Mouse (Mus musculus) bone marrow, adult 2 months (tissue): Measurements from ENCODE around the gene Pdss2. TPM values are rescaled to one million over a fixed set of nuclear protein-coding genes. Genes with fewer than 3 reads are reported as not detected.
"Not testable (repeated sequence)": the region's sequence is repeated elsewhere in the genome, so short reads cannot be mapped to it uniquely, and the experiment has no call there.

Experiments
- H3K27ac ChIP-seq: fragments of 200-500 bp; 2 replicates; pipeline ENCODE4 v1.5.1; 2012; ENCODE audit warnings: low read depth, mild to moderate bottlenecking, control low read depth, inconsistent platforms, low read length; ENCODE audit not compliant: control insufficient read depth, poor library complexity, insufficient read depth
- H3K4me1 ChIP-seq: fragments of 200-500 bp; 2 replicates; pipeline ENCODE4 v1.6.1; 2011; ENCODE audit warnings: low read length; ENCODE audit not compliant: control insufficient read depth, insufficient read depth
- H3K4me3 ChIP-seq: fragments of 200-500 bp; replicated peaks from 2 replicates; pipeline ENCODE3; 2011; ENCODE audit warnings: mild to moderate bottlenecking, low read depth, low read length, control low read depth; ENCODE audit not compliant: control insufficient read depth
- CTCF ChIP-seq: fragments of 200-500 bp; IDR thresholded peaks from 2 replicates; pipeline ENCODE4 v1.5.1; 2011; ENCODE audit warnings: low read length, control low read depth; ENCODE audit not compliant: control insufficient read depth, insufficient read depth
- POLR2A ChIP-seq: fragments of 200-500 bp; IDR thresholded peaks from 2 replicates; pipeline ENCODE4 v1.6.1; 2011; ENCODE audit warnings: low read depth, mild to moderate bottlenecking, control low read depth, low read length, borderline replicate concordance; ENCODE audit not compliant: control insufficient read depth
- WGBS: fragments of 180-500 bp; shearing (Covaris S2); methylation state at CpG from one replicate; pipeline ENCODE4 v1.1.7; 2018; 5-methylcytosine and 5-hydroxymethylcytosine counted together
- polyA plus RNA-seq: library from polyadenylated mRNA; stranded (reverse); fragments of >200 nt; gene quantifications from 2 replicates; pipeline ENCODE4 v1.2.4, GENCODE M21; 2011; ENCODE audit warnings: low replicate concordance; ENCODE audit not compliant: missing spikeins, insufficient read depth, insufficient read length

Gene Pdss2
- polyA plus RNA-seq, 1 experiment, result 10.9 TPM

GRCm38 (mm10) chr10:43252324-43252723 lies 31.0 kb downstream of the Pdss2 start:
- no peak for TF ChIP-seq POLR2A
- no peak for TF ChIP-seq CTCF
- WGBS, result 64% methylated on average over 4 of the region's 4 CpGs
- Histone ChIP-seq H3K4me1 (no peaks in the 10 kb centered on the region; the same call in 1 of the 2 replicates), H3K27ac (no peak overlapping the region), H3K4me3 (no peak overlapping the region)

- not testable (repeated sequence) for H3K4me1 ChIP-seq, H3K4me3 ChIP-seq, H3K27ac ChIP-seq
- WGBS, result no CpG with 5 or more reads among the region's 1 CpGs
These were observed 35.7 kb downstream of the Pdss2 start for GRCm38 (mm10) chr10:43256965-43257364.

GRCm38 (mm10) chr10:43257500-43257899 lies 36.2 kb downstream of the Pdss2 start:
- H3K4me1 ChIP-seq, H3K4me3 ChIP-seq, H3K27ac ChIP-seq: not testable (repeated sequence)
- WGBS, result 59% methylated on average over 8 of the region's 8 CpGs

- no peak overlapping the region for H3K27ac ChIP-seq
These were observed 50.0 kb downstream of the Pdss2 start for GRCm38 (mm10) chr10:43271318-43271717.

DNA sequence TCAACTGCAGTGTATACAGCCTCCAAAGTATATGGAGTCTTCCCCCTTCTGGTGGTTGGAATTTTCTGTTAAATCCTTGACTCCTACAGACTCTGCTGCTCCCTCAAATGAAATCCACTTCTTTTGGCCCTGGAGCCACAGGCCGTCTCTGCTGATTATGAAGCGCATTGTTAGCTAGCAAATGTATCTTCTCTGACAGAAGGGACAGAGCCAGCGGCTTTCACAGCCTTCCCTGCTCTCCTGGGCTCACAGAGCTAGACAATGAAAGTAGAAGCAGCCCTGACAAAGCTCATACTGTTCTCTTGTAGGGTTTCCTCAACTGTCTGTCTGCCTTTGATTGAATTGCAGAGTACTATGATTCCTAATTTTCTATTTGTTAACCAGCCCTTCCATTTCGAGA lies 51.1 kb downstream of the Pdss2 start:
- H3K4me1 ChIP-seq, result no peaks in the 10 kb centered on the region; the same call in none of the 2 replicates
- TF ChIP-seq CTCF (no peak), POLR2A (no peak)
- H3K27ac ChIP-seq, result no peak overlapping the region
- no peak overlapping the region for H3K4me3 ChIP-seq
- WGBS, result 87% methylated on average over 4 of the region's 4 CpGs

More at GRCm38 (mm10) chr10:43271318-43271717, 50.0 kb downstream of the Pdss2 start:
- H3K4me3 ChIP-seq, result no peak overlapping the region
- 85% methylated on average over 2 of the region's 2 CpGs for WGBS
- TF ChIP-seq POLR2A (no peak), CTCF (no peak)
- no peaks in the 10 kb centered on the region; the same call in none of the 2 replicates for H3K4me1 ChIP-seq

GRCm38 (mm10) chr10:43273057-43273456 lies 51.8 kb downstream of the Pdss2 start:
- Histone ChIP-seq H3K4me3 (no peak overlapping the region), H3K27ac (no peak overlapping the region), H3K4me1 (no peaks in the 10 kb centered on the region; the same call in none of the 2 replicates)
- 82% methylated on average over 3 of the region's 3 CpGs for WGBS
- TF ChIP-seq CTCF (no peak), POLR2A (no peak)

DNA sequence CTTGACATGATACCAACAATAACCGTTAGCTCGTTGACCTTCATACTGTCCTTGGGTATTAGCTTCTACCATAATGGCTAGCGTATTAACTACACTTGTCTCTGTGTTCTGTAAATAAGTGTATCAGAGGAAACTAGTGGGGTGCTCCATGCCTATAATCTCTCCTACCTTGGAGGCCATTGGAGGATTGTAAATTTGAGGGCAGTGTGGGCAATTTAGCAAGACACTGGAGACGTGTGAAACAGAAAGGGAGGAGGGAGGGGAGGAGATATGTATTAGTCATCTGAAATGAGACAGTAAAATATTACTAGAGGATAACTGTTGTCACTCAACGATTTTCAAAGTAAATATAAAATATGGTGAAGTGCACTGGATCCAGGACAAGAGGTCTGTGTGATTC lies 54.2 kb downstream of the Pdss2 start:
- TF ChIP-seq POLR2A, result no peak
- no peak for TF ChIP-seq CTCF
- 73% methylated on average over 5 of the region's 5 CpGs for WGBS

GRCm38 (mm10) chr10:43276116-43276659 lies 54.9 kb downstream of the Pdss2 start:
- Histone ChIP-seq H3K4me3 (no peak overlapping the region), H3K4me1 (no peaks in the 10 kb centered on the region; the same call in none of the 2 replicates), H3K27ac (no peak overlapping the region)
- 74% methylated on average over 1 of the region's 1 CpGs for WGBS
- TF ChIP-seq CTCF, result no peak
- no peak for TF ChIP-seq POLR2A

More for the DNA sequence above, 54.2 kb downstream of the Pdss2 start:
- Histone ChIP-seq H3K4me3 (no peak overlapping the region), H3K27ac (no peak overlapping the region), H3K4me1 (no peaks in the 10 kb centered on the region; the same call in none of the 2 replicates)

DNA sequence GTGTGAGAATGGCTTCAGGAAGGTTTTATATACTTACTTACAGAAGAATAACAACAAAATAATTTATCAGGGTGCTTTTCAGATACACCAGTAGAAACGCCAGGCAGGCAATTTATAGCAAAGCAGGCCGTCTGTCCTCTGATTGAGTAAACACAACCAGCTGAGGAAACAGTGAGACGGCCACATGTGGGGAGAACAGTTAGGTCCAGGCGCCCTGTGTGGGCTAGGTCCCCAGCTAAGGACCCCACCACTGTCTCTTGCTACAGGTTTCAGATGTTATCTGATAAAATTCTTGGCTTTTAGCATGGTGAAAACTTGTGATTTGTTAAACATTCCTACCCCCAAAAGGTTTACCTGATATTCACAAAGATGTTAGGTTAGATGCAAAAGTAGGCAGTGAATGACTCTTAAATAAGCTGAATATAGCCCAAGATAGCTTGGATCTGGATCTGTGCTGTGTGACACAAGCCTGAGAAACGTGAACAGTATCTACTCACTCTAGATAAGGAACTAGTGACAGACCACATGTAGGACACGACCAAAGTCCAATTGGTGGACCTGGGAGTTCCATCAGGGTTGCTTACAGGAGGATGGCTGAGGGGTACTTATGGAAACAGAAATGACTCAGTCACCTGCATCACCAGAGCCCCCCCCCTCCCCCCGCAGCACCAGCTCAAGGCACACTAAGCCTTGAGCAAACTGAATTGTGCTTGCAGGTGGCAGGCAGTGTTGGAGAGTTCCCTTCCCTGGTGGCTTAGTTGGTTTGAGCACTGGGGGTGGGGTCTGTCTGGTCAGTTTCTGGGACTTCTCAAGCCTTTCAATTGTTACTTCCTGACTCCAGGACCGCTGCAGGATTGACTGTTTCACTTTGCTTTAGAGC lies 56.2 kb downstream of the Pdss2 start:
- Histone ChIP-seq H3K4me3 (no peak overlapping the region), H3K4me1 (no peaks in the 10 kb centered on the region; the same call in none of the 2 replicates), H3K27ac (no peak overlapping the region)
- 64% methylated on average over 8 of the region's 8 CpGs for WGBS
- TF ChIP-seq CTCF, result no peak
- TF ChIP-seq POLR2A, result no peak
